8 mouse cellular contexts compared by ENCODE assay signal in the genomic region with DNA sequence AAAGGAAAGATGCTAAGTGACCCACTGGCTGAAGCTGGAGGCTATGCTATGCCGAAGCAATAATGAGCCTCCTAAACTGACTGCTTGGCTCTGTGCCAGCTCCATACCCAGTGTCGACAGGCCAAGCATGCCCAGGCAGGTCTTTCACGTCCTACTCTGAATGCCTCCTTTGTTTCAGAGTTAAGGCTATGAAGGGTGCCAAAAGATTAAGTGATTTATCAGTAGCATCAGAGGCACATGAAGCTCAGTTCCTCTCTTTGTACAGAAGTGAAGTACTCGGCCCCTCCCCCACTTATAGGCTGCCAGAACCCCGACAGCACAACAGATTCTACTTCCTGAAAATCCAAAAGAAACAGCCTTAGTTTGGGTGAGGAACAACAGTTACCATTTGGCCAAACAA. TPM values are rescaled to one million over a fixed set of nuclear protein-coding genes. Genes with fewer than 3 reads are reported as not detected.
A peak's percentile ranks its signal among the peaks of the same experiment; 100 is the strongest.
DNase-seq lines count a peak whose midpoint lies in the region; ATAC-seq lines count a peak whose summit lies in the region.

No protein-coding gene starts in this region.

- H3K9ac ChIP-seq in forebrain, embryonic 14.5 days (ENCODE audit: low read length): 0 out of 2 replicates have a peak overlapping the region, but pooled peaks have one; percentile 1
- H3K9ac ChIP-seq in hindbrain, embryonic 16.5 days (ENCODE audit: low read depth, low read length): no peak overlapping the region
- 0 out of 2 replicates have a peak overlapping the region, but pooled peaks have one; percentile 4 for H3K9ac ChIP-seq in liver, embryonic 13.5 days
- H3K9ac ChIP-seq in neural tube, embryonic 15.5 days (replicated peaks): no peak overlapping the region

- DNase-seq in gastrocnemius, adult 18-20 months (ENCODE audit: low spot score): peak; percentile 27
- no peak for DNase-seq in gastrocnemius, postnatal 25 days
- DNase-seq in MN1 (ENCODE audit: low spot score): peak; percentile 84
- DNase-seq in forebrain, embryonic 14.5 days (ENCODE audit: low spot score): peak; percentile 91
- no peak for DNase-seq in liver, embryonic 13.5 days
- DNase-seq in thymus, postnatal 36 days: no peak

- H3K4me3 ChIP-seq in forebrain, embryonic 14.5 days (ENCODE audit: low read depth, low read length): no peak overlapping the region
- no peak overlapping the region for H3K4me3 ChIP-seq in hindbrain, embryonic 16.5 days (ENCODE audit: low read length)
- H3K4me3 ChIP-seq in liver, embryonic 13.5 days (replicated peaks): no peak overlapping the region
- H3K4me3 ChIP-seq in neural tube, embryonic 15.5 days (replicated peaks): no peak overlapping the region

- no peaks in the 10 kb centered on the region for H3K27me3 ChIP-seq in forebrain, embryonic 14.5 days (replicated peaks; ENCODE audit: control insufficient read depth, insufficient read depth, low read length)
- H3K27me3 ChIP-seq in hindbrain, embryonic 16.5 days (replicated peaks; ENCODE audit: control insufficient read depth, insufficient read depth, low read length): no peaks in the 10 kb centered on the region
- H3K27me3 ChIP-seq in liver, embryonic 13.5 days: no peaks in the 10 kb centered on the region
- H3K27me3 ChIP-seq in neural tube, embryonic 15.5 days (replicated peaks): no peaks in the 10 kb centered on the region

- H3K27ac ChIP-seq in forebrain, embryonic 14.5 days (ENCODE audit: low read depth, low read length): peak overlapping the region; percentile 40; the same call in 1 of the 2 replicates
- H3K27ac ChIP-seq in hindbrain, embryonic 16.5 days (ENCODE audit: low read depth, low read length): no peak overlapping the region
- H3K27ac ChIP-seq in liver, embryonic 13.5 days: no peak overlapping the region
- peak overlapping the region; percentile 33; the same call in 1 of the 2 replicates for H3K27ac ChIP-seq in neural tube, embryonic 15.5 days (replicated peaks)

- H3K9me3 ChIP-seq in forebrain, embryonic 14.5 days (replicated peaks; ENCODE audit: control insufficient read depth, low read length): no peaks in the 10 kb centered on the region
- no peaks in the 10 kb centered on the region for H3K9me3 ChIP-seq in hindbrain, embryonic 16.5 days (ENCODE audit: control insufficient read depth, low read length)
- no peaks in the 10 kb centered on the region for H3K9me3 ChIP-seq in liver, embryonic 13.5 days (replicated peaks)
- H3K9me3 ChIP-seq in neural tube, embryonic 15.5 days (replicated peaks): no peaks in the 10 kb centered on the region

- 0 out of 2 replicates have a peak, but pooled peaks cover 10% of the 10 kb centered on the region for H3K36me3 ChIP-seq in forebrain, embryonic 14.5 days (ENCODE audit: control insufficient read depth, insufficient read depth, low read length)
- H3K36me3 ChIP-seq in hindbrain, embryonic 16.5 days (ENCODE audit: control insufficient read depth, insufficient read depth, low read length): no peaks in the 10 kb centered on the region
- peaks cover 36% of the 10 kb centered on the region for H3K36me3 ChIP-seq in liver, embryonic 13.5 days
- no peaks in the 10 kb centered on the region for H3K36me3 ChIP-seq in neural tube, embryonic 15.5 days

- WGBS in forebrain, embryonic 14.5 days: under 1% methylated on average over 5 of the region's 5 CpGs
- 6% methylated on average over 5 of the region's 5 CpGs for WGBS in hindbrain, embryonic 16.5 days
- WGBS in liver, embryonic 13.5 days (ENCODE audit: insufficient replicate concordance): 19% methylated on average over 5 of the region's 5 CpGs
- 8% methylated on average over 5 of the region's 5 CpGs for WGBS in neural tube, embryonic 15.5 days

- peak overlapping the region; percentile 26; the same call in 1 of the 2 replicates for H3K4me2 ChIP-seq in forebrain, embryonic 14.5 days (ENCODE audit: low read length)
- H3K4me2 ChIP-seq in hindbrain, embryonic 16.5 days (ENCODE audit: low read length): no peak overlapping the region
- no peak overlapping the region for H3K4me2 ChIP-seq in liver, embryonic 13.5 days
- H3K4me2 ChIP-seq in neural tube, embryonic 15.5 days: peak overlapping the region; percentile 3; the same call in 1 of the 2 replicates

- ATAC-seq in forebrain, embryonic 14.5 days: peak; percentile 65
- peak; percentile 21; the same call in 1 of the 2 replicates for ATAC-seq in hindbrain, embryonic 16.5 days
- ATAC-seq in liver, embryonic 13.5 days (ENCODE audit: low read depth): no peak
- ATAC-seq in neural tube, embryonic 15.5 days (ENCODE audit: low FRiP score): peak; percentile 22; the same call in 1 of the 2 replicates

- H3K4me1 ChIP-seq in forebrain, embryonic 14.5 days (ENCODE audit: control insufficient read depth, insufficient read depth, low read length): peaks cover 29% of the 10 kb centered on the region
- peaks cover 10% of the 10 kb centered on the region for H3K4me1 ChIP-seq in hindbrain, embryonic 16.5 days (ENCODE audit: control insufficient read depth, insufficient read depth, low read depth, low read length)
- peaks cover 71% of the 10 kb centered on the region for H3K4me1 ChIP-seq in liver, embryonic 13.5 days (replicated peaks)
- H3K4me1 ChIP-seq in neural tube, embryonic 15.5 days: peaks cover 31% of the 10 kb centered on the region

RNA-seq across cellular contexts. Expression of a gene that starts 3.2 kb away (rescaled TPM):
- total RNA-seq in gastrocnemius, adult 18-20 months (2021): under 1 TPM; 0.50 to 0.66 TPM
- total RNA-seq in gastrocnemius, postnatal 25 days (2021): 1 to 10 TPM; 1.7 to 2.4 TPM
- 45.2 and 52.8 TPM in 2 replicates for polyA plus RNA-seq in forebrain, embryonic 14.5 days (2014; fragmentation: Nextera tagmentation; extraction: Ambion mirVana)
- polyA plus RNA-seq in hindbrain, embryonic 16.5 days (2015; fragmentation: Nextera tagmentation; extraction: Ambion mirVana): 14.5 and 19.8 TPM in 2 replicates
- polyA plus RNA-seq in liver, embryonic 13.5 days (2015; fragmentation: Nextera tagmentation; extraction: Ambion mirVana): 59.3 and 74.5 TPM in 2 replicates
- polyA plus RNA-seq in neural tube, embryonic 15.5 days (2015; fragmentation: Nextera tagmentation; extraction: Ambion mirVana): 10.2 and 26.5 TPM in 2 replicates

RNA-seq across cellular contexts. Expression of a gene that starts 6.3 kb away (rescaled TPM):
- total RNA-seq in gastrocnemius, adult 18-20 months (2021): 1 to 10 TPM; 3.6 to 7.6 TPM
- total RNA-seq in gastrocnemius, postnatal 25 days (2021): 1 to 10 TPM; 4.1 to 5.2 TPM
- polyA plus RNA-seq in forebrain, embryonic 14.5 days (2014; fragmentation: Nextera tagmentation; extraction: Ambion mirVana): 10.4 and 11.4 TPM in 2 replicates
- polyA plus RNA-seq in hindbrain, embryonic 16.5 days (2015; fragmentation: Nextera tagmentation; extraction: Ambion mirVana): 11.0 and 12.4 TPM in 2 replicates
- 31.4 and 31.7 TPM in 2 replicates for polyA plus RNA-seq in liver, embryonic 13.5 days (2015; fragmentation: Nextera tagmentation; extraction: Ambion mirVana)
- 12.1 and 14.8 TPM in 2 replicates for polyA plus RNA-seq in neural tube, embryonic 15.5 days (2015; fragmentation: Nextera tagmentation; extraction: Ambion mirVana)

Comparison
In these comparisons a context has a peak if more than half of its experiments do, and no peak if none do; other contexts are left out.
1. DNase-seq: peak in gastrocnemius, adult 18-20 months (single experiment), MN1 (single experiment) and forebrain, embryonic 14.5 days (single experiment); none in gastrocnemius, postnatal 25 days (single experiment), liver, embryonic 13.5 days (single experiment) and thymus, postnatal 36 days (0 of 2).
2. H3K27ac ChIP-seq: peak in forebrain, embryonic 14.5 days (single experiment) and neural tube, embryonic 15.5 days (single experiment); none in hindbrain, embryonic 16.5 days (single experiment) and liver, embryonic 13.5 days (single experiment).
3. H3K4me2 ChIP-seq: peak in forebrain, embryonic 14.5 days (single experiment) and neural tube, embryonic 15.5 days (single experiment); none in hindbrain, embryonic 16.5 days (single experiment) and liver, embryonic 13.5 days (single experiment).
4. H3K9ac ChIP-seq: peak in forebrain, embryonic 14.5 days (single experiment) and liver, embryonic 13.5 days (single experiment); none in hindbrain, embryonic 16.5 days (single experiment) and neural tube, embryonic 15.5 days (single experiment).